Mouse (Mus musculus) midbrain, embryonic 11.5 days (tissue): Measurements from ENCODE around the gene Lysmd1. TPM values are rescaled to one million over a fixed set of nuclear protein-coding genes. Genes with fewer than 3 reads are reported as not detected.
"Not testable (repeated sequence)": the region's sequence is repeated elsewhere in the genome, so short reads cannot be mapped to it uniquely, and the experiment has no call there.

Experiments
- ATAC-seq: fragments of 200-750 bp; cut with Nextera tagmentation; 2 replicates; pipeline ENCODE4 v1.8.0; 2017; ENCODE audit warnings: moderate TSS enrichment, moderate library complexity; ENCODE audit not compliant: low FRiP score
- DNase-seq: peaks from one replicate; pipeline ENCODE4 v3.0.0; 2015; ENCODE audit warnings: low spot score; ENCODE audit errors: missing footprints
- H3K27ac ChIP-seq: fragments of 300-500 bp; sonication (generic); 2 replicates; pipeline ENCODE4 v1.5.1; 2014; ENCODE audit warnings: low read depth, low read length
- H3K27me3 ChIP-seq: fragments of 300-500 bp; sonication (generic); 2 replicates; pipeline ENCODE4 v1.6.1; 2014; ENCODE audit warnings: mild to moderate bottlenecking, low read length, moderate library complexity, mixed read lengths; ENCODE audit not compliant: control insufficient read depth, insufficient read depth
- H3K36me3 ChIP-seq: fragments of 300-500 bp; sonication (generic); 2 replicates; pipeline ENCODE4 v1.6.1; 2014; ENCODE audit warnings: mild to moderate bottlenecking, low read length, moderate library complexity, mixed read lengths; ENCODE audit not compliant: control insufficient read depth, insufficient read depth
- H3K4me1 ChIP-seq: fragments of 300-500 bp; sonication (generic); 2 replicates; pipeline ENCODE4 v1.6.1; 2014; ENCODE audit warnings: low read length; ENCODE audit not compliant: control insufficient read depth, insufficient read depth
- H3K4me2 ChIP-seq: fragments of 300-500 bp; sonication (generic); 2 replicates; pipeline ENCODE4 v1.6.1; 2014; ENCODE audit warnings: mild to moderate bottlenecking, moderate library complexity
- H3K4me3 ChIP-seq: fragments of 300-500 bp; sonication (generic); 2 replicates; pipeline ENCODE4 v1.5.1; 2014; ENCODE audit warnings: low read depth, low read length
- H3K9ac ChIP-seq: fragments of 300-500 bp; sonication (generic); 2 replicates; pipeline ENCODE4 v1.6.1; 2014; ENCODE audit warnings: low read length
- H3K9me3 ChIP-seq: fragments of 300-500 bp; sonication (generic); 2 replicates; pipeline ENCODE4 v1.6.1; 2016; ENCODE audit warnings: low read length; ENCODE audit not compliant: control insufficient read depth
- WGBS: fragments of 180-500 bp; shearing (Covaris S2); extraction: QIAGEN DNeasy Blood & Tissue Kit; methylation state at CpG from one replicate; pipeline ENCODE4 v1.1.7; 2014; 5-methylcytosine and 5-hydroxymethylcytosine counted together
- polyA plus RNA-seq: library from polyadenylated mRNA; unstranded; fragments of >200 nt; fragmentation: Nextera tagmentation; extraction: Ambion mirVana; gene quantifications from 2 replicates; pipeline ENCODE4 v1.2.1, GENCODE M21; 2014

The Lysmd1 gene
- polyA plus RNA-seq, 1 experiment from 2014 or later: 17.4 TPM

GRCm38 (mm10) chr3:95133176-95133575 lies 712 bp upstream of the Lysmd1 start:
- Histone ChIP-seq H3K9me3 (no peaks in the 10 kb centered on the region), H3K27me3 (no peaks in the 10 kb centered on the region), H3K36me3 (peaks cover 7% of the 10 kb centered on the region; the same call in 1 of the 2 replicates), H3K9ac (peak overlapping the region; percentile 72), H3K4me1 (peaks cover 11% of the 10 kb centered on the region), H3K4me3 (peak overlapping the region; percentile 67), H3K4me2 (peak overlapping the region; percentile 86), H3K27ac (no peak overlapping the region)
- 57% methylated on average over 11 of the region's 11 CpGs for WGBS
- no peak for DNase-seq
- peak; percentile 8; the same call in 1 of the 2 replicates for ATAC-seq

GRCm38 (mm10) chr3:95134133-95134532 lies 245 bp downstream of the Lysmd1 start:
- no CpG with 5 or more reads among the region's 12 CpGs for WGBS
- H3K36me3 ChIP-seq, DNase-seq, H3K27me3 ChIP-seq, H3K27ac ChIP-seq, H3K9me3 ChIP-seq, H3K4me2 ChIP-seq, H3K9ac ChIP-seq: not testable (repeated sequence)
- ATAC-seq: peak; percentile 62
- H3K4me1 ChIP-seq: peaks cover 11% of the 10 kb centered on the region
- peak overlapping the region; percentile 67 for H3K4me3 ChIP-seq

GRCm38 (mm10) chr3:95135023-95135422 lies 1.1 kb downstream of the Lysmd1 start:
- Histone ChIP-seq H3K4me2 (peak overlapping the region; percentile 46), H3K4me1 (peaks cover 11% of the 10 kb centered on the region), H3K36me3 (peaks cover 3% of the 10 kb centered on the region; the same call in 1 of the 2 replicates), H3K9me3 (no peaks in the 10 kb centered on the region), H3K4me3 (peak overlapping the region; percentile 22; the same call in 1 of the 2 replicates), H3K27ac (no peak overlapping the region), H3K27me3 (no peaks in the 10 kb centered on the region), H3K9ac (no peak overlapping the region)
- DNase-seq (peak; percentile 82), ATAC-seq (0 out of 2 replicates have a peak, but pooled peaks have one; percentile 10)
- 33% methylated on average over 6 of the region's 6 CpGs for WGBS

GRCm38 (mm10) chr3:95135433-95136052 lies 1.7 kb downstream of the Lysmd1 start:
- no peak overlapping the region for H3K27ac ChIP-seq
- WGBS: 91% methylated on average over 7 of the region's 7 CpGs
- H3K4me3 ChIP-seq: no peak overlapping the region
- H3K36me3 ChIP-seq: peaks cover 2% of the 10 kb centered on the region; the same call in 1 of the 2 replicates
- no peaks in the 10 kb centered on the region for H3K9me3 ChIP-seq
- DNase-seq (peak; percentile 60), ATAC-seq (no peak)
- no peaks in the 10 kb centered on the region for H3K27me3 ChIP-seq
- H3K4me1 ChIP-seq: peaks cover 11% of the 10 kb centered on the region
- H3K4me2 ChIP-seq: no peak overlapping the region
- no peak overlapping the region for H3K9ac ChIP-seq

- no peaks in the 10 kb centered on the region for H3K27me3 ChIP-seq
- 94% methylated on average over 3 of the region's 3 CpGs for WGBS
- no peak overlapping the region for H3K9ac ChIP-seq
These were observed 2.4 kb downstream of the Lysmd1 start for GRCm38 (mm10) chr3:95136336-95136735.

GRCm38 (mm10) chr3:95139586-95140288 lies 5.8 kb downstream of the Lysmd1 start:
- no peak overlapping the region for H3K27ac ChIP-seq
- ATAC-seq: no peak
- no peak overlapping the region for H3K4me2 ChIP-seq
- peak; percentile 72 for DNase-seq
- no peaks in the 10 kb centered on the region for H3K9me3 ChIP-seq
- H3K4me3 ChIP-seq: no peak overlapping the region
- H3K36me3 ChIP-seq: peaks cover 2% of the 10 kb centered on the region; the same call in 1 of the 2 replicates
- H3K9ac ChIP-seq: no peak overlapping the region
- H3K27me3 ChIP-seq: no peaks in the 10 kb centered on the region
- peaks cover 7% of the 10 kb centered on the region; the same call in 1 of the 2 replicates for H3K4me1 ChIP-seq
- WGBS: 77% methylated on average over 25 of the region's 25 CpGs

More at GRCm38 (mm10) chr3:95136336-95136735, 2.4 kb downstream of the Lysmd1 start:
- Histone ChIP-seq H3K4me2 (no peak overlapping the region), H3K27ac (no peak overlapping the region), H3K4me3 (no peak overlapping the region), H3K9me3 (no peaks in the 10 kb centered on the region), H3K4me1 (peaks cover 11% of the 10 kb centered on the region), H3K36me3 (peaks cover 2% of the 10 kb centered on the region; the same call in 1 of the 2 replicates)
- no peak for ATAC-seq
- peak; percentile 45 for DNase-seq

GRCm38 (mm10) chr3:95140289-95140595 lies 6.4 kb downstream of the Lysmd1 start:
- Histone ChIP-seq H3K4me2 (no peak overlapping the region), H3K9me3 (no peaks in the 10 kb centered on the region), H3K27me3 (no peaks in the 10 kb centered on the region), H3K36me3 (peaks cover 2% of the 10 kb centered on the region; the same call in 1 of the 2 replicates), H3K4me1 (peaks cover 3% of the 10 kb centered on the region; the same call in 1 of the 2 replicates), H3K9ac (no peak overlapping the region), H3K27ac (no peak overlapping the region), H3K4me3 (no peak overlapping the region)
- 57% methylated on average over 18 of the region's 18 CpGs for WGBS
- DNase-seq: peak; percentile 78
- ATAC-seq: no peak

- Histone ChIP-seq H3K4me2 (no peak overlapping the region), H3K36me3 (peaks cover 2% of the 10 kb centered on the region; the same call in 1 of the 2 replicates), H3K4me3 (no peak overlapping the region), H3K9me3 (no peaks in the 10 kb centered on the region), H3K9ac (no peak overlapping the region), H3K27ac (no peak overlapping the region), H3K4me1 (no peaks in the 10 kb centered on the region; the same call in 1 of the 2 replicates), H3K27me3 (no peaks in the 10 kb centered on the region)
- DNase-seq: peak; percentile 28
- WGBS: 92% methylated on average over 6 of the region's 6 CpGs
- no peak for ATAC-seq
These were observed 6.9 kb downstream of the Lysmd1 start for GRCm38 (mm10) chr3:95140795-95141194.

- Histone ChIP-seq H3K4me2 (no peak overlapping the region), H3K4me1 (no peaks in the 10 kb centered on the region; the same call in 1 of the 2 replicates), H3K9me3 (no peaks in the 10 kb centered on the region), H3K27me3 (no peaks in the 10 kb centered on the region), H3K27ac (no peak overlapping the region), H3K9ac (no peak overlapping the region), H3K36me3 (peaks cover 2% of the 10 kb centered on the region; the same call in 1 of the 2 replicates), H3K4me3 (no peak overlapping the region)
- DNase-seq (peak; percentile 62), ATAC-seq (no peak)
- WGBS: 93% methylated on average over 9 of the region's 9 CpGs
These were observed 7.6 kb downstream of the Lysmd1 start for GRCm38 (mm10) chr3:95141474-95141873.
